Mouse (Mus musculus) left cerebral cortex, postnatal 10 days (tissue): ENCODE data around the gene Dctpp1. TPM values are rescaled to one million over a fixed set of nuclear protein-coding genes. Genes with fewer than 3 reads are reported as not detected.

Experiments used
- DNase-seq, 2 experiments: peaks; one replicate each; pipeline ENCODE4 v3.0.0; 2021 to 2022; ENCODE audit warnings: low spot score in 2 of 2, mixed read lengths in 1 of 2; ENCODE audit errors: extremely low spot score in 1 of 2
- intact Hi-C: fragments of 180-260 bp; cut with DNase I; formaldehyde crosslinking; loops from one replicate; pipeline ENCODE4 v1.15.1; 2025
- total RNA-seq, 2 experiments: library from RNA; stranded (reverse); gene quantifications; 2 replicates each; pipeline ENCODE4 v1.2.3; 2021

Gene Dctpp1
- 10 to 100 TPM; 40.7 to 40.9 TPM for total RNA-seq

- peak; percentile 98 to 99 for DNase-seq
- intact Hi-C loops, result no loop called here
These were observed at the start of gene Dctpp1 for GRCm38 (mm10) chr7:127260309-127261111. Gene Dctpp1 (minus strand): TSS chr7:127260709.

- no peak for DNase-seq
- intact Hi-C loops, result loop anchor here (5.0 kb wide), 1 partner anchor 32 kb away; no protein-coding TSS in a partner anchor
These were observed 49.4 kb upstream of the Dctpp1 start for GRCm38 (mm10) chr7:127309951-127310350.

GRCm38 (mm10) chr7:127308887-127309286, 48.4 kb upstream of the Dctpp1 start:
- intact Hi-C loops, result loop anchor here (5.0 kb wide), 1 partner anchor 33 kb away; no protein-coding TSS in a partner anchor
- DNase-seq, result peak; percentile 41 to 75

- no peak for DNase-seq
- intact Hi-C loops, result loop anchor here (5.0 kb wide), 1 partner anchor 34 kb away; no protein-coding TSS in a partner anchor
These were observed 47.9 kb upstream of the Dctpp1 start for GRCm38 (mm10) chr7:127308431-127308830.

- intact Hi-C loops, result no loop called here
- no peak for DNase-seq
These were observed 37.2 kb upstream of the Dctpp1 start for GRCm38 (mm10) chr7:127297586-127298193.

GRCm38 (mm10) chr7:127296786-127297555, 36.5 kb upstream of the Dctpp1 start:
- intact Hi-C loops, result no loop called here
- no peak for DNase-seq

- no peak for DNase-seq
- intact Hi-C loops, result no loop called here
These were observed 35.6 kb upstream of the Dctpp1 start, which contains the start of gene Itgal for GRCm38 (mm10) chr7:127296098-127296497. Gene Itgal (plus strand): TSS chr7:127296260.

- intact Hi-C loops, result no loop called here
- no peak for DNase-seq
These were observed 29.6 kb upstream of the Dctpp1 start for GRCm38 (mm10) chr7:127290142-127290541.

GRCm38 (mm10) chr7:127289306-127289705, 28.8 kb upstream of the Dctpp1 start:
- intact Hi-C loops, result no loop called here
- DNase-seq, result no peak

- intact Hi-C loops, result no loop called here
- no peak for DNase-seq
These were observed 27.4 kb upstream of the Dctpp1 start for GRCm38 (mm10) chr7:127287940-127288339.

GRCm38 (mm10) chr7:127285154-127285553, 24.6 kb upstream of the Dctpp1 start:
- no peak for DNase-seq
- intact Hi-C loops, result no loop called here

GRCm38 (mm10) chr7:127282190-127282589, 21.7 kb upstream of the Dctpp1 start:
- intact Hi-C loops, result no loop called here
- no peak for DNase-seq

- intact Hi-C loops, result no loop called here
- no peak for DNase-seq
These were observed 20.6 kb upstream of the Dctpp1 start for GRCm38 (mm10) chr7:127281114-127281513.

GRCm38 (mm10) chr7:127280092-127280491, 19.6 kb upstream of the Dctpp1 start:
- DNase-seq, result no peak
- intact Hi-C loops, result no loop called here

- DNase-seq, result peak in 1 of 2 experiments; percentile 37
- intact Hi-C loops, result no loop called here
These were observed 17.8 kb upstream of the Dctpp1 start for GRCm38 (mm10) chr7:127278311-127278710.

- DNase-seq, result no peak
- intact Hi-C loops, result no loop called here
These were observed 16.0 kb upstream of the Dctpp1 start for GRCm38 (mm10) chr7:127276519-127276961.

- intact Hi-C loops, result loop anchor here (2.0 kb wide), 1 partner anchor 37 kb away; no protein-coding TSS in a partner anchor
- peak; percentile 91 to 94 for DNase-seq
These were observed 13.6 kb upstream of the Dctpp1 start, which contains the start of gene Sephs2 for GRCm38 (mm10) chr7:127273925-127274789. Gene Sephs2 (minus strand): TSS chr7:127274055.
